Mouse (Mus musculus) hindbrain, embryonic 13.5 days (tissue): ENCODE measurements around the gene Htr3a. TPM values are rescaled to one million over a fixed set of nuclear protein-coding genes. Genes with fewer than 3 reads are reported as not detected.

ENCODE experiments used
- ATAC-seq: fragments of 200-750 bp; cut with Nextera tagmentation; 2 replicates; pipeline ENCODE4 v1.8.0; 2017; ENCODE audit warnings: moderate TSS enrichment; ENCODE audit not compliant: low FRiP score
- H3K27ac ChIP-seq: fragments of 300-500 bp; sonication (generic); 2 replicates; pipeline ENCODE4 v1.5.1; 2015; ENCODE audit warnings: inconsistent platforms, mild to moderate bottlenecking, moderate library complexity
- H3K27me3 ChIP-seq: fragments of 300-500 bp; sonication (generic); 2 replicates; pipeline ENCODE4 v1.6.1; 2015; ENCODE audit warnings: mild to moderate bottlenecking, inconsistent platforms
- H3K36me3 ChIP-seq: fragments of 300-500 bp; sonication (generic); 2 replicates; pipeline ENCODE4 v1.6.1; 2015; ENCODE audit warnings: mild to moderate bottlenecking, inconsistent platforms
- H3K4me1 ChIP-seq: fragments of 300-500 bp; sonication (generic); replicated peaks from 2 replicates; pipeline ENCODE4 v1.6.1; 2015; ENCODE audit warnings: inconsistent platforms
- H3K4me2 ChIP-seq: fragments of 300-500 bp; sonication (generic); 2 replicates; pipeline ENCODE4 v1.6.1; 2015; ENCODE audit warnings: inconsistent platforms, mild to moderate bottlenecking, moderate library complexity
- H3K4me3 ChIP-seq: fragments of 300-500 bp; sonication (generic); 2 replicates; pipeline ENCODE4 v1.5.1; 2015; ENCODE audit warnings: mild to moderate bottlenecking, inconsistent platforms
- H3K9ac ChIP-seq: fragments of 300-500 bp; sonication (generic); 2 replicates; pipeline ENCODE4 v1.6.1; 2015; ENCODE audit warnings: mild to moderate bottlenecking, inconsistent platforms
- H3K9me3 ChIP-seq: fragments of 300-500 bp; sonication (generic); 2 replicates; pipeline ENCODE4 v1.6.1; 2016; ENCODE audit warnings: inconsistent platforms
- WGBS: fragments of 180-500 bp; shearing (Covaris S2); methylation state at CpG from one replicate; pipeline ENCODE4 v1.1.7; 2015; 5-methylcytosine and 5-hydroxymethylcytosine counted together
- polyA plus RNA-seq: library from polyadenylated mRNA; unstranded; fragments of >200 nt; fragmentation: Nextera tagmentation; extraction: Ambion mirVana; gene quantifications from 2 replicates; pipeline ENCODE4 v1.2.1, GENCODE M21; 2015

Gene Htr3a
- 2.6 and 2.9 TPM in 2 replicates for polyA plus RNA-seq

- Histone ChIP-seq H3K27ac (peak within 1 kb of the TSS; percentile 61), H3K9me3 (no peaks in the 10 kb centered on the region), H3K4me2 (no peak within 1 kb of the TSS), H3K9ac (no peak within 1 kb of the TSS), H3K36me3 (no peaks in the 10 kb centered on the region), H3K4me1 (peaks cover 15% of the 10 kb centered on the region), H3K4me3 (no peak within 1 kb of the TSS), H3K27me3 (peaks cover 7% of the 10 kb centered on the region; the same call in 1 of the 2 replicates)
- peak; percentile 84 for ATAC-seq
- 13% methylated on average over 9 of the region's 9 CpGs for WGBS
Observed at GRCm38 (mm10) chr9:48910885-48911537, at the start of gene Htr3a. Htr3a (minus strand) TSS chr9:48911099.

- H3K4me3 ChIP-seq, result no peak overlapping the region
- 0 out of 2 replicates have a peak, but pooled peaks cover 2% of the 10 kb centered on the region for H3K4me1 ChIP-seq
- no peaks in the 10 kb centered on the region for H3K9me3 ChIP-seq
- no peaks in the 10 kb centered on the region for H3K36me3 ChIP-seq
- H3K4me2 ChIP-seq, result no peak overlapping the region
- no peak overlapping the region for H3K9ac ChIP-seq
- WGBS, result 93% methylated on average over 4 of the region's 4 CpGs
- H3K27ac ChIP-seq, result no peak overlapping the region
- ATAC-seq, result no peak
- H3K27me3 ChIP-seq, result no peaks in the 10 kb centered on the region
Observed at GRCm38 (mm10) chr9:48947565-48947964, 36.7 kb upstream of the Htr3a start.

GRCm38 (mm10) chr9:48942349-48942748 lies 31.4 kb upstream of the Htr3a start:
- 84% methylated on average over 1 of the region's 1 CpGs for WGBS
- no peak overlapping the region for H3K4me2 ChIP-seq

GRCm38 (mm10) chr9:48929436-48929835 lies 18.5 kb upstream of the Htr3a start:
- no peak for ATAC-seq
- 80% methylated on average over 5 of the region's 5 CpGs for WGBS
- Histone ChIP-seq H3K27ac (no peak overlapping the region), H3K27me3 (0 out of 2 replicates have a peak, but pooled peaks cover 8% of the 10 kb centered on the region), H3K4me3 (no peak overlapping the region), H3K9ac (no peak overlapping the region), H3K4me2 (no peak overlapping the region), H3K4me1 (peaks cover 9% of the 10 kb centered on the region), H3K9me3 (no peaks in the 10 kb centered on the region), H3K36me3 (no peaks in the 10 kb centered on the region)

More at GRCm38 (mm10) chr9:48942349-48942748, 31.4 kb upstream of the Htr3a start:
- H3K27me3 ChIP-seq, result no peaks in the 10 kb centered on the region
- H3K9me3 ChIP-seq, result no peaks in the 10 kb centered on the region
- H3K36me3 ChIP-seq, result no peaks in the 10 kb centered on the region
- no peak overlapping the region for H3K9ac ChIP-seq
- no peak overlapping the region for H3K4me3 ChIP-seq
- ATAC-seq, result no peak
- no peak overlapping the region for H3K27ac ChIP-seq
- H3K4me1 ChIP-seq, result 0 out of 2 replicates have a peak, but pooled peaks cover 5% of the 10 kb centered on the region

GRCm38 (mm10) chr9:48928781-48929180 lies 17.9 kb upstream of the Htr3a start:
- Histone ChIP-seq H3K9ac (no peak overlapping the region), H3K27me3 (0 out of 2 replicates have a peak, but pooled peaks cover 8% of the 10 kb centered on the region), H3K4me2 (no peak overlapping the region), H3K9me3 (no peaks in the 10 kb centered on the region), H3K36me3 (no peaks in the 10 kb centered on the region), H3K27ac (no peak overlapping the region), H3K4me1 (peaks cover 9% of the 10 kb centered on the region), H3K4me3 (no peak overlapping the region)
- ATAC-seq, result no peak
- WGBS, result 49% methylated on average over 3 of the region's 3 CpGs

- Histone ChIP-seq H3K4me2 (no peak overlapping the region), H3K27me3 (no peaks in the 10 kb centered on the region), H3K9ac (no peak overlapping the region), H3K4me1 (peaks cover 18% of the 10 kb centered on the region), H3K36me3 (no peaks in the 10 kb centered on the region), H3K4me3 (no peak overlapping the region), H3K27ac (peak overlapping the region; percentile 61), H3K9me3 (no peaks in the 10 kb centered on the region)
- WGBS, result 44% methylated on average over 18 of the region's 18 CpGs
- peak; percentile 69; the same call in 1 of the 2 replicates for ATAC-seq
Observed at GRCm38 (mm10) chr9:48916011-48916788, 5.3 kb upstream of the Htr3a start.

GRCm38 (mm10) chr9:48904421-48904820 lies 6.5 kb downstream of the Htr3a start:
- peaks cover 3% of the 10 kb centered on the region; the same call in 1 of the 2 replicates for H3K27me3 ChIP-seq
- no peak overlapping the region for H3K4me3 ChIP-seq
- no peak overlapping the region for H3K9ac ChIP-seq
- H3K9me3 ChIP-seq, result no peaks in the 10 kb centered on the region
- H3K27ac ChIP-seq, result no peak overlapping the region
- H3K4me2 ChIP-seq, result no peak overlapping the region
- H3K4me1 ChIP-seq, result peaks cover 4% of the 10 kb centered on the region; the same call in 1 of the 2 replicates
- ATAC-seq, result no peak
- WGBS, result 91% methylated on average over 5 of the region's 5 CpGs
- no peaks in the 10 kb centered on the region for H3K36me3 ChIP-seq

GRCm38 (mm10) chr9:48903766-48904165 lies 7.1 kb downstream of the Htr3a start:
- Histone ChIP-seq H3K4me2 (no peak overlapping the region), H3K9me3 (no peaks in the 10 kb centered on the region), H3K4me3 (no peak overlapping the region), H3K27me3 (0 out of 2 replicates have a peak, but pooled peaks cover 7% of the 10 kb centered on the region), H3K27ac (no peak overlapping the region), H3K36me3 (no peaks in the 10 kb centered on the region), H3K4me1 (peaks cover 4% of the 10 kb centered on the region; the same call in 1 of the 2 replicates), H3K9ac (no peak overlapping the region)
- ATAC-seq, result no peak
- WGBS, result 70% methylated on average over 2 of the region's 2 CpGs

- WGBS, result 39% methylated on average over 8 of the region's 8 CpGs
- H3K9ac ChIP-seq, result no peak overlapping the region
- H3K9me3 ChIP-seq, result no peaks in the 10 kb centered on the region
- ATAC-seq, result no peak
- no peak overlapping the region for H3K27ac ChIP-seq
- no peak overlapping the region for H3K4me2 ChIP-seq
- peaks cover 28% of the 10 kb centered on the region for H3K27me3 ChIP-seq
- no peaks in the 10 kb centered on the region for H3K36me3 ChIP-seq
- peaks cover 12% of the 10 kb centered on the region for H3K4me1 ChIP-seq
- H3K4me3 ChIP-seq, result no peak overlapping the region
Observed at GRCm38 (mm10) chr9:48898551-48898950, 12.3 kb downstream of the Htr3a start.

GRCm38 (mm10) chr9:48895819-48896536 lies 14.9 kb downstream of the Htr3a start:
- H3K36me3 ChIP-seq, result no peaks in the 10 kb centered on the region
- H3K9ac ChIP-seq, result peak overlapping the region; percentile 46; the same call in 1 of the 2 replicates
- H3K27ac ChIP-seq, result peak overlapping the region; percentile 58
- H3K4me1 ChIP-seq, result peaks cover 12% of the 10 kb centered on the region
- H3K27me3 ChIP-seq, result peaks cover 33% of the 10 kb centered on the region
- WGBS, result 7% methylated on average over 18 of the region's 18 CpGs
- H3K9me3 ChIP-seq, result no peaks in the 10 kb centered on the region
- ATAC-seq, result peak; percentile 43; the same call in 1 of the 2 replicates
- H3K4me2 ChIP-seq, result peak overlapping the region; percentile 50
- peak overlapping the region; percentile 21; the same call in 1 of the 2 replicates for H3K4me3 ChIP-seq

GRCm38 (mm10) chr9:48894755-48895154 lies 16.1 kb downstream of the Htr3a start:
- no peaks in the 10 kb centered on the region for H3K9me3 ChIP-seq
- H3K36me3 ChIP-seq, result no peaks in the 10 kb centered on the region
- H3K9ac ChIP-seq, result no peak overlapping the region
- 62% methylated on average over 6 of the region's 6 CpGs for WGBS
- H3K4me2 ChIP-seq, result no peak overlapping the region
- H3K27ac ChIP-seq, result no peak overlapping the region
- H3K4me3 ChIP-seq, result no peak overlapping the region
- ATAC-seq, result no peak
- peaks cover 12% of the 10 kb centered on the region for H3K4me1 ChIP-seq
- peaks cover 36% of the 10 kb centered on the region for H3K27me3 ChIP-seq

GRCm38 (mm10) chr9:48893986-48894385 lies 16.9 kb downstream of the Htr3a start:
- peak; percentile 63 for ATAC-seq
- no peak overlapping the region for H3K9ac ChIP-seq
- WGBS, result 32% methylated on average over 3 of the region's 3 CpGs
- no peak overlapping the region for H3K27ac ChIP-seq
- H3K4me3 ChIP-seq, result no peak overlapping the region
- H3K4me2 ChIP-seq, result no peak overlapping the region
- H3K27me3 ChIP-seq, result peaks cover 29% of the 10 kb centered on the region
- no peaks in the 10 kb centered on the region for H3K9me3 ChIP-seq
- peaks cover 12% of the 10 kb centered on the region for H3K4me1 ChIP-seq
- H3K36me3 ChIP-seq, result no peaks in the 10 kb centered on the region
